Mouse (Mus musculus) A20 (cell line): ENCODE data around the gene Gpr88.
A peak's percentile ranks its signal among the peaks of the same experiment; 100 is the strongest.
"Not testable (repeated sequence)": the region's sequence is repeated elsewhere in the genome, so short reads cannot be mapped to it uniquely, and the experiment has no call there.

Experiments used
- DNase-seq: peaks from one replicate; pipeline ENCODE4 v3.0.0-alpha.2; 2011; ENCODE audit warnings: low read depth, low spot score

The Gpr88 gene

DNA sequence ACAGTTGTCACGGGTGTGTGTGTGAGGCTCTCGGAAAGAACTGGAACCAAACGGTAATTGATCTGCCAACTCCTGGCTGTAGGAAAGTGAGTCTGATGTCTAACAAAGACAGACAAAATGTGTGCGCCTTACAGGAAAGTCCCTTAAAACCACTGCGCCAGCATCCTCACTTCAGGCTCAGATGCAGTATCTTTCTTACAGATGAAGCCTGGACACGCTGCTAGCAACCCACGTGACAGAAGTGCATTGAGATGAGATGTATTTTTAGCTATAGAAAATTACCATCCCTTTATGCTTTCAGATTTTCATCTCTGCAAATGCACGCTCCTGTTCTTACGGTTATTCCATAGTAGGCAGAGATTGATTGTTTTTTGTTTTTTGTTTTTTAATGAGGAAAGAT is 10.6 kb downstream of the Gpr88 start:
- no peak for DNase-seq

DNA sequence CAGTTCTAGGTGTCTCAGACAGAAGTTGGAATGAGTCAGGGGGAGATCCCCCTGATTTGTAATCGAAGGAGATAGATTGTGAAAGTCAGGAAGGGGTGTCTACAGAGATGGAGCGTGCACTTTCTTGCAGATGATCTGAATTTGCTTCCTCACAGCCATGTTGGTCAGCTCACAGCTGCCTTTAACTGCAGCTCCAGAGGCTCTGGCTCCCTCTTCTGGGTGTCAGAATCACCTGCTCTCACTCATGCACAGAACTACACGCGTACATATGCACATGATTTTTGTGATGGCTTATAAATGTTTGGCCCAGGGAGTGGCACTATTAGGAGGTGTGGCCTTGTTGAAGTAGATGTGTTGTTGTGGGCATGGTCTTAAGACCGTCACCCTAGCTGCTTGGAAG is 15.8 kb downstream of the Gpr88 start:
- DNase-seq, result peak; percentile 30

DNA sequence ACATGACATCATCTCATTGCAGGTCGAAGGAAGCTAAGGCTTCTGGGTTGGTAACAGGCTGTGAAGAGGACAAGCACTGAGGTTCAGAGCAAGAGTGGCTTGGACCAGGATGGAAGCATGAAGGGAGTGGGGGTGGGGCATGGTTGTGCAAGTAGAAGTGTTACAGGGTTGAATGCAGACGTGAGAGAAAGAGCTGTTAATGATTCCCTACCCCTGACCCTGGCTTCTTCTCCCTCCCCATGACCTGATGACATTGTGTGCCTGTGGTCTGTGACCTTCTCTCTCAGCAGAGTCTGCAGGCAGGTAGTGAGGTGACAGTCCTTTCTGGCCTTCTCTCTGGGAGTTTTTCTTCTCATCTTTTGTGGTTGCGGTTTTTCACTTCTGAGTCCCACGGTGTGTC is 16.4 kb downstream of the Gpr88 start:
- DNase-seq, result no peak

DNA sequence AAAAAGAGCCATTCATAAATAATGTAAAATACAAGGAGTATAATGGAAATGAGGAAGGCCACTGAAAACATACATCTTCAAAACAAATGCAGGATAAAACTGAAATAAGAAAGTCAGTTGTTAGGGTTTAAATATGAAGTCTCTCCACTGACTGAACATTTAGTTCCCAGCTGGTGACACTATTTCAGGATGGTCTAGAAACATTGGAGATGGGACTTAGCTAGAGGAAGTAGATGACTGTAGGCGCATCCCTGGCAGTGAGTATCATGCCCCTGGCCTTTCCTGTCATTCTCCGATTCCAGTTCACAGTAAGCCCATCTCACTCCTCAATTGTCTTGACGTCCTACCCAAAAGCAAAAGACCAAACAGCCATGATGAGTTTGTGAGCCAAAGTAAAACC is 19.8 kb downstream of the Gpr88 start:
- DNase-seq, result no peak

DNA sequence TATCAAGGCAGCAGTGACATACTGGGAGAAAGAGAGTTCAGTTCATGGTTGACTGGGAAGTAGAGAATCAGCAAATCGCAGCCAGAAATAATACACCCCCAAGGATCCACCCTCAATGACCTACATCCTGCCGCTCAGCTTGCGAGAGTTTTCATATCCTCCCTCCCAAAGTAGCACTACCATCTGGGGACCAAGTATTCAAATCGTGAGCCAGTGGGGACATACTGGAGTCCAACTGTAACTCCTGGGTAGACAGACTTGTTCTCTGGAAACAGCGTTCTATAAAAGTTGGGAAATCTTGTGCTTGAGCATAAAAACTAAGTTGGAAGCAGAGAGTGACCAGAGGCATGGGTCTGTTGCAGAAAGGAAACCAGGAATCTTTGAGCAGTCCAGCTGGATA is 20.5 kb downstream of the Gpr88 start:
- no peak for DNase-seq

DNA sequence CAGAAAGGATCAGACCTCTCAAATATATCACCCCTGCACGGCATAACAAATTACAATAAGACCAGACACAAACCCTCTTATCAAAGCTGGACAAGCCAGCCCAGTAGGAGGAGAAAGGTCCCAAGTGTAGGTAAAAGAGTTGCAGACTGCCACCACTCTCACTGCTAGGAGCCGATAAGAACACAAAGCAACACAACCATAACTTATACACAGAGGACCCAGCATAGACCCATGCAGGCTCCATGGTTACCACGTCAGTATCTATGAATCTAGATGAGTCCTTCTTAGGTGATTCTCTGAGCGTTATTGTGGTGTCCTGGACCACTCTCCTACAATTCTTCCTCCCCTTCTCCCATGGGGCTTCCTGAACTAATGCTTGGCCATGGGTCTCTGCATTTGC is 24.0 kb downstream of the Gpr88 start:
- DNase-seq, result no peak

DNA sequence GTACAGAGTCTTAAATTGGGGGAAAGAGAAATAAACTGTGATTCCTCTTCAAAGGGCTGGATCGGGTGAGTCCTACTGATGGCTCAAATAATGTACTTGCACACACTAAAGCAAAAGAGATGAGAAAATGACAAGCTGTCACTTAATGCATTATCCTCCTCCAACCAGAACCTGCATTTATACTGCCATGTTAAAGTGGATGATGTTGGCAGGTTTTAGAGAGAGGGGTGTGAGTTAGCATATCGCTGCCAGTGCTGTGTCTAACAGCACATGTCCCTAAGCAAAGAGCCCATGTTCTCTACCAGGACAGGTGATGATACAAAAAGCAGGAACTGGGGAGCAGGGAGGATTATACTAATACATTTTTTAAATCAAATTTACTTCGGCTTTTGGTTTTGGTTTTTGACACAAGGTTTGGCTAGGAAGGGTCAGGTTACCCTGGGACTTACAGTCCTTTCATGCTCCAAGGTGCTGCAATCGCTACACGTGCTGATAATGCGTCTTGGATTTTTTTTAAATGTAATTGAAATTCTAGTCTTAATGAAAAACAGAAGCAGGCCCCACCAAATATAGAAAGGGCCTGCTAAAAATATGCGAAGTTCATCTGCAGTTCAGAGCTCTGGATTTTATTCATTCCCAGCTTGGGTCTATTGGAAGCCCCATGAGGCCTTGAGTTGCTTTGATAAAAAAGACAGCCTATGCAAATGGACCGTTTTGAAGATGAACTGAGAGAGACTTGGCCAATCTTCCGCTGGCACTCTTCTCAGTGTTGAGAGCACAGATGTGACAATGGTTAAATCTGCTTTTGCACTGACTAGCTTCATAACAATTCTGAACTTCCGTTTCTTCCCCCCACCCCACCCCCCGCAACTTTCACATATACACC is 24.7 kb downstream of the Gpr88 start:
- no peak for DNase-seq

DNA sequence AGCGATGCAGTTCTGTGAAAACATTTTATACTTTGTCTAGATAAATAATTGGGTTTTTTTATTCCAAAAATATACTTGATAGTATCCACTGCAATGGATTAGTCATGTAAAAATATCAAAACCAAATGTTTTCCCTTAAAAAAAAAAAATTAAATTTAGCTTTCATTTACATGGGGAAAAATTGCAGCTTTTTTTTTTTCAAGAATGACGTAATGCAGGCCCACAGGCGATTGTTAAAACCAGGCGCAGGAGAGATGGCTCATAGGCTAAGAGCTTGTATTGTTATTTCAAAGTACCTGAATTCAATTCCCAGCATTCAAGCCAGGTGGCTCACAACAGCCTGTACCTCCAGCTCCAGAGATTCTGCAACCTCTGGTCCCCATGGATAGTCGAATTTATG is 25.9 kb downstream of the Gpr88 start:
- no peak for DNase-seq

DNA sequence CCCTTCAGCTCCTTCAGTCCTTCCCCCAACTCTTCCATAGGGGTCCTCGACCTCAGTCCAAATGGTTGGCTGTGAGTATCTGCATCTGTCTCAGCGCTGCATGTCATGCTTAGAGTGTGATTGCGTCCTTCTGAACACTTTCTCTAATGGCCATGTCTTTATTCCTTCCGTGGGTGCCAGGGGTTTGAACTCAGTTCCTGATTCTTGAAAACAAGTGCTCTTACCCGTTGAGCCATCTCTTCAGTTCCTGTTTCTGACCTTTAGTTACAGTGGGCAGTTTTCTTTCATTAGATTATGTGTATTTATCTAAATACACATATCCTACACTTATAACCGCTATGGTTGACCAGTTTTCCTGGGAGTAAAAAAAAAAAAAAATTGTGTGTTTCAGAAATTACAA is 26.4 kb downstream of the Gpr88 start:
- DNase-seq, result no peak

DNA sequence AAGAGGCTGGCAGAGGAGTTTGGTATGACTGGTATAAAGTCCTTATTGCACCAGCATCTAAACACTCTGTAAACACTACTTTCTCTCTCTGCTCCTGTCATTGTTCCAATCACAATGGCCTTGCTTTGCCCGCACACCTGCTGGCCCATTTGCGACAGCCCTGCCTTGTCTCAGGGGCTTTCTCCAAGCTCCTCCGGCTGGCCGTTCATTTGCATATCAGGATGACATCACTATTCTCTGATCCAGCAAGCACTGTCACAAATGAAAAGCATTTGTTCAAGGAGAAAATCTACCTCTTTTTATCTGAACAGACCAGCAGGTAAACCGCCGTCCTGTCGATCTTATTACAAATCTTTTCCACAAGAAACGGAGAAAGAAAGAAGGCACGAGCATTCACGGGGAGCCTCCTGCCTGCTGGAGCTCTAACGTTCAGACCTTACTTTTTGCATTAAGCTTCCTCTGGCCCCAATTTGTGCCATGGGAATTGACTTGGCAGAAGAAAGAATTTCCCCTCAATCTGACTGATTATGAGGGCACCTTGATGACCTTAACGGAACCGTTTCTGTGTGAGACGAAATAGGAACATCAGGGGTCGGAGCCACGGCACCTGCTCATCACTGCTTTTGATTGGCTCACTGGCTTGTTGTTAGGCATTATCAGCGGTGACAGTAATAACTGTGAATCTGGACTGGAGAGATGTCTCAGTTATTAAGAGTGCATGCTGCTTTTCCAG is 30.6 kb downstream of the Gpr88 start:
- peak; percentile 42 for DNase-seq

DNA sequence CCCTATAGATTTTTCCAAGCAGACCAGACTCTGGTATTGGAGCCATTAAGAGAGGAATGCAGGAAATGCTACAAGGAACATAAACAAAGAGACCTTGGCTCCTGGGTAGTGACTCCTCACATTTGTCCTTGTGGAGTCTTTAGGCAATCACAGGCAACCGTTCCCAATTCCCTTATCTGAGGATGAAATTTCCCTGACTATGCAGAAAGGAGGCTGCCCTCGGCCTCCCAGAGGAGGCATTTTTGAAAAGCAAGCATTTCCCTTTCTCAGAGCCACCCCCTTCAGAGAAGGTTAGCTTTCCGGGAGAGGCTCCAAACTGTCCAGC is 31.7 kb downstream of the Gpr88 start:
- DNase-seq, result no peak

DNA sequence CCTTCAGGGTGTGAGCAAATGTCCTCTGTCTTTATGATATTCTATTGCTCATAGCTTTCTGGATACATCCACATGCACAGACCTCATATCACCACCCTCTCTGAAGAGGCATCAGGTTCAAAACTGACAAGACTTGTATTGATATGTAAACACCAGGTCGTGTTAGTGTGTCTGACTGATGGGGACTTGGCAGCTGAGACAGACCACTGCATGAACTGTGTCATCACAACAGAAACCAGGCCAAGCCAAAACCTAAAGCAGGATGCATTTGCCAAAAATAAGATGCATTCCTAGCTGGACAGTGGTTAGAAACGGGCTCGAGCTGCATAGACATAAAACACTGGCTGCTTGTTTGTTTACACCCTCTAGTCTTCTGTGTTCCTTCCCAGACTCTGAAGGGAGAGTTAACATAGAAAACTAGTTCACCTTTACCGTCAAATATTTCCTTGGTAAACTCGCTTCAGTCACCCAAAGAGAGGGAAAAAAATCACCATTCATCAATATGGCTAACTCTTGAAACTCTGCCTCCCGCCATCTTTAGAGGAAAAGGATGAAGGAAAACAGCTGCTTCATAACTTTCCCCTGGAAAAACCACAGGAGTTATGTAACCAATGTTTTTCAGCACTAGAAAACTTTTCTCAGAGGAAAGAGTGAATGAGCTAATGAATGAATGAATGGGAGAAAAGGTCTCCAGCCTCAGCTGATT is 32.2 kb downstream of the Gpr88 start:
- DNase-seq, result no peak

DNA sequence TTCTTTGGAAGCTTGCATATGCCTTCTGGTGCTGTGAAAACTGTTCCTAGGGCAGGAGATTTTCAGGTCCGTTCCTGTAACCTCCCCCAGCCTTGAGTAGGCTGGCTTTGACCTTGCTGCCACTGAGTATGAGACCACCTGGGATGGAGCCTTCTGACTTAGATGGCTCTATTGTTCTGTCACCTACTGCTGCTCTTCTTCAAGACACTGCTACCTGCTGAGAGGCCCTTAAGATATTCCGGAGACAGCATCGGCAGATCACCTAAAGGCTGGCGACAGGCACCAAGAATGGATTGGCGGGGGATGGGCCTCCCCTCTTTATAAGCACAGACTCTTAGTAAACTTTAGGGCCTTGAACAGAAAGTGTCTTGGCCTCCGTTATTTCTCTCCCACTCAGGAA is 35.9 kb downstream of the Gpr88 start:
- DNase-seq, result not testable (repeated sequence)

DNA sequence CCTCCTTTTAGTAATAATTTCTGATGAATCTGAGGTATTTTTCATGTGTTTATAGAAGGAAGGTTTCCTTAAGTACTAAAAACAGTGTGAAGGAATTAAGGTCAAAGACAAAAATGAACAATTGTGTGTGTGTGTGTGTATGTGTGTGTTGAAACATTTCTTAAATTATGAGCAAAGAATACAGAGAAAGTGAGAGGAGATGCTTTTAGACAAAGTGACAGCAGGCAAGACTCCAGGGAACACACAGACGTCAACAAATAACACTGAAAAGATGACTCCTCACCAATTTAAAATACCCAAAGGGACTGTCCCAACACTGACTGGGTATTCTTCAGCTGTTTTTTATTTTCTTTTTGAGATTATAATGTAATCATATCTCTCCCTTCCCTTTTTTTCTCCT is 37.0 kb downstream of the Gpr88 start:
- no peak for DNase-seq

DNA sequence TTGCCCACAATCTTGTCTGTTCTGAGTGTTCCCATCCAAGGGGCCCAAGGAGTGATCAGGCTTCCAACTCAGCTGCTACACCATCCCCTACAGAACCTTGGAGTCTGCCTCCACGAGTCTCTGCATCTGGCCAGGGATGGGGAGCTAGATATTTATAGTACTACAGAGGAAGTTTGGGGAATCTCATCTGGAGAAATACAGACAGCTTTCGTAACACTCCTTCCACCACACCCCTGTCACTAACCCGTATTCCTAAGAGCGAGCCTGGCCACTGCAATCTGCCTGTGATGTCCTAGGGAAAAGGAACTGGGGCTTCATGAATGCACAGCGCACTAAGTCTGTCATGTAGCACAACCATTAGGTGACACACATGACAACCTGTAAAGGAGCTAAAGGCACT is 41.7 kb downstream of the Gpr88 start:
- DNase-seq, result no peak

DNA sequence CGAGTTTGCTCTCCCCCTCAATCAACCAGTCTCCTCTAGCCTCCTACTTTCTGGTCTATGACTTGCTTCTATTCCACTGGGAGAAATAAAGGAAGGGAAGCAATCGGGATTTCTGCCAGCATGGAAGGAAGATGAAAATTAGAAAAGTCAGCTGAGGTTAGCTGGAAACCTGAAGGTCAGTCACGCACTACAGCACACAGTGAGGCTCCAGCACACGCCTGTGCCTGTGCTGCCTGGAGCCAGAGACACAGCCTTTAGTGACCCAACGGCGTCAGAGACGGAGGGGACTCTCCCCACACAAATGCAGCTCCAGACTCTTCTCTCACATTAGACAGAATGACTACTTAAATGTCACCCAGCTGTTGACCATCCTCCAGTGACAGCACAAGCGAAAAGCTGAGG is 42.6 kb downstream of the Gpr88 start:
- DNase-seq, result no peak

DNA sequence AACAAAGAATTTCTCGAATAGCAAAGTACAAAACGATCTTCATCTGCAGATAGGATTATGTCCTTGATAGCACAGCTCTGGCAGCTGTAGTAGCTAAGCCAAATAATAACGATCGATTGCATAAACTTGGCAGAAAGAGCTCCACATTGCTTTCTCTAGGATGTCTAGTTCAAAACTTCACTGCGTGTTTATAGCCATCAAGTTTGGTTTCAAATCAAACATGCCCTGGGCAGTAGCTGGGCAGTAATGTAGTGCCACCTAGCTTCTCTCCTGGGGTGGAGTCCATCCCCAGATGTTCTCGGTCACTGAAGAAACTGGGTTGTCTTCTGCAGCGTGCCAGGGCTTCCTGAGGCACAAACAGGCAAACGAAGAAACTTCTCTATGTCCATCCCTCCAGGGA is 44.1 kb downstream of the Gpr88 start:
- peak; percentile 16 for DNase-seq

DNA sequence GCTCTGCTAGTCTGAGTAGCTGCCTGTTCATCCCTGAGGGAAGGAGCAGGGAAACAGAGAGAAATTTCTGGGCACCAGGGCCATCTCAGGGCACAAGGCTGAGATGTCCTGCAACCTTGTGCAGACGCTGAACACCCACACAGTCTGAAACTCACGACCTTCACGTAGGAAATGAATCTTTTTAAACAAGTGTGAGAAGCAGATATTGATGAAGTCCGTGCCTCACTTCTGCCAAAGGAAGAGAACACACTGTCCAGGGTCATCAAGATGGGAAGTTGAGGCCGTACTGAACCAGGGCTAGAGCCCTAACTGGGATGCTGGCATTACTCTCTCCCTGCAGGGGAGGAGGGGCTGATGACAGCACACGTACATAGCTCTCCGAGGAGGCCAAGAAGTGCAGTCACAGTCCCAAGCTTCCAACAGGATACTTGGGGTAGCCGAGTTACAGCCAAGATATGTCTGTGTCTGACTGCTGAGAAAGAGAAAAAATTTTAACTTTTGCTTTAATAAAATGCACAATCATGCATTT is 46.9 kb downstream of the Gpr88 start:
- DNase-seq, result no peak

DNA sequence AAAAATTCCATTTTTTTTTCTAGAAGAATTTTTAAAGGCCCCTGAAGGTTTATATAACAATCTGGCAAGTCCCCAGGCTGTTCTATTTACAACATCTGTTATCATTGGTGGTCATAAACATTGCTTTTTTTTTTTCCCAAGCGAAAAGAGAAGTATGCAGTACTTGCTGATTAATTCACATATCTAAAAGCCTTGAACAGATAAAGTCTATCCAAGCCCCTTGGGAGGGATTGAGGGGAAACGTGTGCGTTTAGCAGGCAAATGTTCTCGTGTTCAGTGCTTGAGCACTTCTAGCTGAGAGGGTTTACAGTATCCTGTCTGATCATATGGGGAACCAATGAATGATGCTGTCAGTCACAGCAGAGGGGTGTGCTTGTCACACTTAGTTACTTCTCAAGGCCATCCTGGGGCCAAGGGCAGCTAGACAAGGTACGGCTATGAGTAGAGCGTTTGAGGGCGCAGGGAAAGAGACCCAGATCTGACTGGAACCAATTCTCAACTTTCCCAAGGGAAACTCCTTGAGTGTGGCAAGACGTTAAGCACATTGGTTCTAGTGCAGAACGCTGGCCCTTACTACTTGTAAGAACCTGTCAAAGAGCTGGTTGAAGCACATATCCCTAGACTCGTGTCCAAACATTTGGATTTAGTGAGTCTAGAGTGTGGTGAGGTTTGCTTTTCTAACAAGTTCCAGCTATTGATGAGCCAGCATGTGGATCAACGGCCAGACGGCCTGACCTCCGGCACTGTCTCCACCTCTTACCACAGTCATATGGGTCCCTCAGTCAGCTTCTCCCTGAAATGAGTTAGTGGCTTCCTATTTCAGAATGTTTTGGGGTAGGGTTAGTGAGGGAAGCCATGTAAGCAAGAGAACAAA is 47.7 kb downstream of the Gpr88 start:
- no peak for DNase-seq

DNA sequence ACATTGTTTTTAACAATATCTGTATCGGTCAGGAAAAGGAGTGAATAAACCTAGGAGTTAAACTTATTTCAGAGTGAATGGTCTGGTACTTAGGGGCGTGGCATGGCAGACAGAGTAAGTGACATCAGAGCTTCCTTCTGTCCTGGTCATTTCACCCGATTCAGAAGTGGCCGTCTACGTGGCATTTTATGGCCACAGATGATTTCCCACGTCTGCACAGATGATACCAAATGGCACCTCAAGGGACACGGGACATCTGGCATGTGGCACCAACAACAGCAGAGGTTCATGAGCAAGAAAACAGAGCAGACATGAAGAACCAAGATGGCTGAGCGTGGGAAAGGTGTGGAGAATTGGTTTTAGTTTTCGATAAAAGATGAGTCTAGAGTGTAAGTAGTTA is 48.7 kb downstream of the Gpr88 start:
- no peak for DNase-seq

DNA sequence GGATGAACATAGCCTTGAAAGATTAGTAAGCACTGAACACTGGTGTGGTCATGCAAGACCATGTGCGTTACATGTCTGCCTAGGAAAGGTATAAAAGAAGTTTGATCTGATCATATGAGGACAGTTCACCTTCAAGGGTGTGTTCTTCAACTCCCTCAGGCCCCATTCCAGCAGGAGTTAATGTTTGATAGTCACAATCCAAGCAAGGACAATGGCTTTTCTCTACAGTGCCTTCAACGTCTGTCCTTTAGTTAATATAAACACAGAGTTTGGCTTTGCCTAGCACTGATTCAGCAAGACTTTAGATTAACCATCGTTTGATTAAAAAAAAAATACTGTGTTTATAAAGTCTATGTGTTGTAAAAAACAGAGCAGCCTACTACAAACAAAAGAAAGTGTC is 49.4 kb downstream of the Gpr88 start:
- DNase-seq, result no peak
